Mouse (Mus musculus): ENCODE measurements around the gene Gm44511.

DNA sequence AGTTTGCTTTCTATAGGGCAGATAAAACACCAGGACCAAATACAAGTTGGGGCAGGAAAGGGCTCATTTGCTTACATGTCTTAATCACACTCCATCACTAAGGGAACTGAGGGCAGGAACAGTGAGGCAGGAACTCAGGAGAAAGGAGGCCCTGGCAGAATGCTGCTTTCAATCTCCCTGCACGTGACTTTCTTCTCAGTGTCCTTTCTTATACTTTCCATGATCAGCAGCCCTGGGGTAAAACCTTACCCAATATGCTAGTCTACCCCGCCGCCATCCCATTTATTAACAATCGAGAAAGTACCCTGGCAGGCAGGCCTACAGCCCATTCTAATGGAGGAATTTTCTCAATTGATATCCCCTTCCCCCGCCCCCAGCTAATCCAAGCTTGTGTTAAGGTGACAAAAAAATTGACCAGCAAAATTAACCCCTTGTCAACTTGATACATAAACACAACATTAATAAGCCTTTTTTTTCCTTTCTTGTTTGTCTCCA lies 18.5 kb upstream of the Gm44511 start:
- TF ChIP-seq POLR2A (IDR thresholded peaks at IDR 0.05; ENCODE audit: control insufficient read depth, low read depth, low read length) (no peak), CTCF (IDR thresholded peaks at IDR 0.05; ENCODE audit: control insufficient read depth, insufficient read depth, insufficient replicate concordance, low read depth, low read length) (no peak)

Measured in testis, adult 2 months (tissue).